Mouse (Mus musculus): ENCODE data around the gene Ugt1a6a.

GRCm38 (mm10) chr1:88192136-88192535 lies 57.5 kb downstream of the Ugt1a6a start:
- TF ChIP-seq CTCF (IDR thresholded peaks at IDR 0.05; ENCODE audit: extremely low read depth, insufficient read length, insufficient replicate concordance, low read depth, low read length), result no peak
- no peak for TF ChIP-seq POLR2A (IDR thresholded peaks at IDR 0.05; ENCODE audit: low read depth, low read length)

Data from small intestine, adult 2 months (tissue).